Comparison of ENCODE assay signal across 9 mouse cellular contexts in the genomic region with DNA sequence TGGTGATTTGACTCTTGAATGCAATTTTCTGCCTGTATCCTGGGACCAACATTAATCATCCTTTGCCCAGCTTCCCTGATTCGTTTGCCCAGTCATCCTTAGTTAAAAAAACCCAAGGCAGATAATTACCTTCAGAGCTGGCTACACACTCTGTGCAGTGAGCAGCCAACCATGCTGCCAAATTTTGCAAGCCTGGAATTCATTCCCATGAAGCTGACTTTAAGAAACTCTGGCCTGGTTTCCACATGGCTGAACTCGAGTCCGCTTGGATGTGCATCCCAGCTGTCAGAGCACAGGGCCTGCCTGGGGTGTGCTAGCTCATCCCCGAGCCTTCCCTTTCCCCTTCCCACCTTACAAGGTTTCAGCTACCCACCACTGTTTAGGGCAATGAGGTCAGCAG. TPM values are rescaled to one million over a fixed set of nuclear protein-coding genes. Genes with fewer than 3 reads are reported as not detected.
DNase-seq lines count a peak whose midpoint lies in the region; ATAC-seq lines count a peak whose summit lies in the region.
"Had no signal": no experiment of that assay in that cellular context is flagged by ENCODE, and none has a peak within 500 bp of the region (broad histone marks: within the 10 kb centered on the region; RNA-seq: fewer than 3 reads in every experiment).

No protein-coding gene starts in this region.

- H3K9me3 ChIP-seq in forebrain, embryonic 15.5 days = no peaks in the 10 kb centered on the region
- no peaks in the 10 kb centered on the region for H3K9me3 ChIP-seq in forebrain, embryonic 10.5 days

- no peak overlapping the region for H3K4me3 ChIP-seq in forebrain, embryonic 15.5 days
- H3K4me3 ChIP-seq in forebrain, embryonic 10.5 days = no peak overlapping the region

- H3K27ac ChIP-seq in forebrain, embryonic 15.5 days (replicated peaks) = peak overlapping the region; percentile 19; the same call in 1 of the 2 replicates
- H3K27ac ChIP-seq in forebrain, embryonic 10.5 days = no peak overlapping the region

- H3K36me3 ChIP-seq in forebrain, embryonic 15.5 days = 0 out of 2 replicates have a peak, but pooled peaks cover 3% of the 10 kb centered on the region
- peaks cover 95% of the 10 kb centered on the region for H3K36me3 ChIP-seq in forebrain, embryonic 10.5 days (replicated peaks)

- peak; percentile 37; the same call in 1 of the 2 replicates for ATAC-seq in forebrain, embryonic 15.5 days (replicated peaks)

- no peak overlapping the region for H3K4me2 ChIP-seq in forebrain, embryonic 15.5 days (replicated peaks)

- H3K4me1 ChIP-seq in forebrain, embryonic 15.5 days = peaks cover 12% of the 10 kb centered on the region
- peaks cover 21% of the 10 kb centered on the region for H3K4me1 ChIP-seq in forebrain, embryonic 10.5 days

- WGBS in forebrain, embryonic 15.5 days = 44% methylated on average over 4 of the region's 4 CpGs
- WGBS in forebrain, embryonic 10.5 days = 74% methylated on average over 4 of the region's 4 CpGs

- no peaks in the 10 kb centered on the region for H3K27me3 ChIP-seq in forebrain, embryonic 15.5 days
- no peaks in the 10 kb centered on the region for H3K27me3 ChIP-seq in forebrain, embryonic 10.5 days (ENCODE audit: poor library complexity, severe bottlenecking)

- DNase-seq in forebrain, embryonic 10.5 days (ENCODE audit: extremely low spot score, low spot score) = no peak
- DNase-seq in Muller cell, postnatal 12 days (ENCODE audit: inconsistent ontology term) = peak; percentile 92
- DNase-seq in gastrocnemius, postnatal 25 days = peak; percentile 35
- DNase-seq in kidney, postnatal 25 days = peak; percentile 67 to 76
- DNase-seq in frontal cortex, postnatal 36 days (ENCODE audit: low spot score in 2 of 2) = no peak
- DNase-seq in heart, adult 8-10 months (ENCODE audit: low spot score) = no peak
- no peak for DNase-seq in urinary bladder, adult 2 months (ENCODE audit: low spot score)

- no peak overlapping the region for H3K9ac ChIP-seq in forebrain, embryonic 15.5 days (replicated peaks)

RNA-seq across cellular contexts. Expression of gene Gm10577, which starts 29.5 kb away (rescaled TPM):
- polyA plus RNA-seq in forebrain, embryonic 15.5 days (2015; fragmentation: Nextera tagmentation; extraction: Ambion mirVana) = not detected in 2 replicates
- polyA plus RNA-seq in forebrain, embryonic 10.5 days (2016; fragmentation: Nextera tagmentation; extraction: Ambion mirVana) = not detected in 2 replicates
- total RNA-seq in gastrocnemius, postnatal 25 days (2021) = not detected
- not detected for total RNA-seq in heart, adult 8-10 months (2022)
- polyA plus RNA-seq in urinary bladder, adult 2 months (2012; rRNA removed) = not detected in 2 replicates
- polyA plus RNA-seq: liver, embryonic 16.5 days had no signal

Comparison
In these comparisons a context has a peak if more than half of its experiments do, and no peak if none do; other contexts are left out.
1. DNase-seq: peak in Muller cell, postnatal 12 days (single experiment), gastrocnemius, postnatal 25 days (single experiment) and kidney, postnatal 25 days (2 of 2); none in forebrain, embryonic 10.5 days (single experiment), frontal cortex, postnatal 36 days (0 of 2), heart, adult 8-10 months (single experiment) and urinary bladder, adult 2 months (single experiment).